Mouse (Mus musculus) adrenal gland, postnatal 14 days (tissue): ENCODE data around the gene Eif4g3. TPM values are rescaled to one million over a fixed set of nuclear protein-coding genes. Genes with fewer than 3 reads are reported as not detected.

Experiments
- DNase-seq: peaks from one replicate; pipeline ENCODE4 v3.0.0; 2021; ENCODE audit warnings: mixed read lengths
- total RNA-seq: library from RNA; stranded (reverse); gene quantifications from 2 replicates; pipeline ENCODE4 v1.2.3, GENCODE M21; 2021

Gene Eif4g3
- total RNA-seq, 1 experiment from 2014 or later: 104 TPM

DNA sequence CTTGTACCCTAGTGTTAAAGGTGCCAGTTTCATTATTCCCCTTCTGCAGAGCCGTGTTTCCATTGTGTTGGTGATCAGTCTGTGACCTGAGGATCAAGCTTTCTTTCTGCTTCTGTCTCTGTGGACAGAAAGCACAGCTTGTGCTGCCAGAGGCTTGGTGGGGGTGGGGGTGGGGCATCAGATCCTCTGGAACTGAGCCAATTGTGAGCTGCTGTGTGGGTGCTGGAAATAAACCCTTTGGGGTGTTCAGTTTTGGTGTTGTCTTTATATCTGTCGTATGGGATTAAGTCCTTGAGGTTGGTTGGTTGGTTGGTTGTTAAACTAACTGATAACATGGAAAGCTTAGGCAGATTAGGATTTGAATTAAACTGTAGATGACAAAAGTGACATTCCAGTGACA, 171.0 kb downstream of the Eif4g3 start:
- no peak for DNase-seq

DNA sequence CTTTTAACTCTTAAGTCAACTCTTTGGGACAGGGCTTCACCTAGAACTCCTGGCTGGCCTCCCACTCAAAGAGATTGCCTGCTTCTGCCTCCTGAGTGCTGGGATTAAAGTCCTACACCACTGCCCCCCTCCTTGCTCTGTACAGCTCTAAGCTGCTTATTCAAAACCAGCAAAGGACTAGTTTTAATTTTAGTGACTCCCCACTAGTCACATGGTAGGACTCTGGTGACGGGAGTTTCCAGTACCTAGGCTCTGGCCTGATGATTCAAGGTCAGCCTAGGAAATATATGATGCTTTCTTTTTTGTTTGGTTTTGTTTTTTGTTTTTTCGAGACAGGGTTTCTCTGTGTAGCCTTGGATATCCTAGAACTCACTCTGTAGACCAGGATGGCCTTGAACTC, 172.0 kb downstream of the Eif4g3 start:
- no peak for DNase-seq

DNA sequence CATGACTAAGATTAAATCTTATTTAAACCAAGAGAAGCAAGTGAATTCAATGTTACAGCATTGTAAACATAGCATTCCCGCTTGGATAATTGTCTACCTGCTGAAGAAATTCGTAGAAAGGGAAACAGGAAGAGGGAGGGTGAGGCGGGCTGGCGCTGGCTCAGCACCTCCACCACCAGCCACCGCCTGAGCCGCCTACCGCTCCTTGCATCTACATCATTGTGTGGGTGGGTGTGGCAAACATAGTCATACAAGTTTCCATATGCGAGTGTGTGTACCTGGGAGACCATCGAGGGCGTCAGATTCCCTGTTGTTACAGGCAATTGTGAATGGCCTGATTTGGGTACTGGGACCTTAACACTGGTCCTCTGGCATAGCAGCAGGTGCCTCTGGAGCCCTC, 173.7 kb downstream of the Eif4g3 start:
- no peak for DNase-seq

DNA sequence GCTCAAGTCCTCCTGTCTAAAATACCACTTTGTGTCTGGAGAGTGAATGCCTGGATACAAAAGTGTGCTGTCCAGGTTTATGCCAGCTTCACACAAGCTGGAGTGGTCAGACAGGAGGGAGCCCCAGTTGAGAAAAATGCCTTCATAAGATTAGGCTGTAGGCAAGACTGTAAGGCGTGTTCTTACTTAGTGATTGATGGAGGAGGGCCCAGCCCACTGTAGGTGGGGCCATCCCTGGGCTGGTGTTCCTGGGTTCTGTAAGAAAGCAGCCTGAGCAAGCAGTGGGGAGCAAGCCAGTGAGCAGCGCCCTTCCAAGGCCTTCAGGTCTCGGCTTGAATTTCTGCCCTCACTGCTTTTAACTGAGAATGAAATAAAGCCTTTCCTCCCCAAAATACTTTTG, 175.3 kb downstream of the Eif4g3 start:
- DNase-seq: peak; percentile 30

DNA sequence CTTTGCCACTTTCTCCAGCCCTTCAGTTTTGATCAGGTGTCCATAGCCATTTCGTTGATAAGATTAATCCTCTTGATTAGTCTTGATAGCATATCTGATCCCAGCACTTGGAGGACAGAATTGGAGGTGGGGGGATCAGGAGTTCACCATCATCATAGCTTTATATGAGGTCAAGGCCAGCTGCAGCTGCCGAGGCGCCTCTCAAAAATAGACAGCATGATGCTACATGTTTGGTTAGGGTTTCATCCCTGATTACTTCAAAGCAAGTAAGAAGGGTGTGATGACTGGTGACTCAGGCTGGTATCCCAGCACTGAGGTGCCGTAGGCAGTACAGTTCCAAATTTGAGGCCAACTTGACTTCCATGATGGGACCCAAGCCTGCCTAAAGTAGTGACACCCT, 176.6 kb downstream of the Eif4g3 start:
- no peak for DNase-seq

DNA sequence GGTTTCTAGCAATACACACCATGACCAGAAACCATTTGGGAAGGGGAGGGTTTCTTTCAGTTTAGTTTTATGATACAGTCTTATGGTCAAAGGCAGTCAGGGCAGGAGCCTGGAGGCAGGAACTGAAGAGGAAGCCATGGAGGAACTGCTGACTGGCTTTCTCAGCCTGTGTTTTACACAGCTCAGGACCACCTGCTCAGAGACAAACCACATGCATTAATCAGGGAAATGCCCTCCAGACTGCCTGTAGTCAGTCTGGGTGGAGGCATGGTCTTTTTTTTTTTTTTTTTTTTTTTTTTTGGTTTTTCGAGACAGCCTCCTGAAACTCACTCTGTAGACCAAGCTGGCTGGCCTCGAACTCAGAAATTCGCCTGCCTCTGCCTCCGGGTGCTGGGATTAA, 179.9 kb downstream of the Eif4g3 start:
- no peak for DNase-seq

DNA sequence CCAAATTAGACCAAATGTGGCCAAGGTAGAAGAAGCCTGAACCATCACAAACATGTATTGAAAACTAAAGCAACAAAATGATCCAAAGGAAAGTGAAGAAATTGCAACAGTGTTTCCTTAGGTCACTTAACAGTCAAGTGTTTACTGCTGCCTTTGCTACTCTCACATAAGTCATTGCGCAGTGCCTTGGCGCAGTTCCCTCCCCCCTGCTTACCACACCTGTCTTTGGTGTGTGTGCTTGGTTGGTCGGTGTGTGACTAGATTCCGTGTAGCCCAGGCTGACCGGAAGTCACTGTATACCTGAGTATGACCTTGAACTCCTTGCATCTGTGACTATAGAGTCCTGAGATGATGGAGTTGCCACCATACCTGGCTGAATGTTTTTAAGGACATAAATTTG, 186.6 kb downstream of the Eif4g3 start:
- DNase-seq: no peak

DNA sequence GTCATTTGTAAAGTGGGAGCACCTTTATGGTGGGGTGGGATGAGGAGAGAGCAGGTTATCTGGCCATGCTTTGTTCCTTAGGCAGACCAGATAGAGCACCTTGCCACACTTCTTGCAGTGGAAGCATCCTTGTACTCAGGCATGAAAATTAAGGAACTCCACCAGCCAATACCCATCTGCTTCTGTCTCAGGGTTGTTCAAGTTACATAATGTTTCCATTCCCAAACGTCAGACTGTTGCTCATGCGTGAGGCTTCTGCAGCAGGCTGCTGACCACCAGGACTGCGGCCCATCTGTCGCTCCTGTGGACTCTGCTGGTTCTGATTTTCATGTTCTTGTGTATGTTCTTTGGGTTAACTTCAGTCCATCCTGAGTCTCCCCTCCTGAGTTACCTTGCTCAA, 187.9 kb downstream of the Eif4g3 start:
- no peak for DNase-seq

DNA sequence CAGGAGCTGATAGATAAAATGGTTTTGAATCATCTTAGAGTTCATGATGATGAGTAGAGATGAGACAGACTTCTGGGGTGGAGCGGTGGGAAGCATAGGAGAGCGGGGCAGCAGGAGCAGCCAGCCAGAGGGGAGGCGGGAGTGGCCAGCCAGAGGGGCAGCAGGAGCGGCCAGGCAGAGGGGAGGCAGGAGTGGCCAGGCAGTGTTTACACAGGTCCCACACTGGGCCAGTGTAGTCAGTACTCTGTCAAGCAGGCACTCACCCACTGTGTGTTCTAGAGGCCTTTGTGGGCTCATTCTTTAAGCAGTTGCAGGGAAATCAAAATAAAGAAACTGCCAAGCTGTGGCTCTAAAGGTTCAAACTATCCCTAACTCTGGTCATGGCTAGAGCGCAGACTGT, 191.2 kb downstream of the Eif4g3 start:
- no peak for DNase-seq

DNA sequence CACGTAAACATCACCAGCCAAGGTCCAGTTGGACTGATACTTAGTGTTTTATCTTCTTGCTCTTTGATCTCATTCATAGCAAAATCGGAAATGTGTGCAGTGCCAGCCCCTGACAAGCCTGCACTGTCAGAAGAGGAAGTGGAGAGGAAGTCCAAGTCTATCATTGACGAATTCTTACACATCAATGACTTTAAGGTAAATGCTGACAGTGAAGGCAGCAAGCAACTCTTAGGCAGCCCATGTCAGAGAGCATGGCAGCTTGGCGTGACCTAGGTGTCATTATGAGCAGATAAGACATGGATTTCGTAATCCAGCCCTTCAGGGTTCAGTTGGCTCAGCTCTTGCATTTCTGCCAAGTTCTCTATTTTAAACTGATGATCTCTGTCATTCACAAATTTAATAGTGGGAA, 191.8 kb downstream of the Eif4g3 start:
- peak; percentile 35 for DNase-seq

DNA sequence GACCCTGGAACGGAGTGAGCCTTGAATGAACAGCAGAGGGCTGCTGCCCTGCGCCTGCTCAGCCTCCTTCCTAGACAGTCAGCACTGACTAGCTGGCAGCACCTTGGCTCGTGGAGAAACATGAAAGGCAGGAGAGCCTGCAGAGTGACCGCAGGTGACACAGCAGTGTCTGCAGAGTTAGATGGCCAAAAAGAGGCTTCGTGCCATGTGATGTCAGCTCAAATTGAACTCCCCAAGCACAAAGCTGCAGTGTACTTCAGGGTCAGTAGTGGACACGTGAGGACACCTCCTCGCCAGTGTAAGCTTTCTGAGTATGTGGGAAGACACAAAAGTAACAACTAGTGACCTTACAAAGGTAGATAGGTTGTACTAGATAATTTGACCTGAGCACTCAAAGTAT, 193.1 kb downstream of the Eif4g3 start:
- no peak for DNase-seq

DNA sequence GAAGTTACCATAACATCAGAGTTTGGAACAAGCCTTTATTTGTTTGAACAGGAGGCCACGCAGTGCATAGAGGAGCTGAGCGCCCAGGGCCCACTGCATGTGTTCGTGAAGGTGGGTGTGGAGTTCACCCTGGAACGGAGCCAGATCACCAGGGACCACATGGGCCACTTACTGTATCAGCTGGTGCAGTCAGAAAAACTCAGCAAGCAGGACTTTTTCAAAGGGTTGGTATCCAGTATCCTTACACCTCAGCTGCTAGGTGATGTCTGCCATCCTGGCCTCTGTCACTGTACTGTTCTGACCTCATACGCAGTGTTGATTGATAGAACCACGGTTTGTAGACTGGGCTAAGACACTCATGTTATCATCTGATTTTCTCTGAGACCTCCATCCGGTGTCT, 195.2 kb downstream of the Eif4g3 start:
- DNase-seq: no peak

DNA sequence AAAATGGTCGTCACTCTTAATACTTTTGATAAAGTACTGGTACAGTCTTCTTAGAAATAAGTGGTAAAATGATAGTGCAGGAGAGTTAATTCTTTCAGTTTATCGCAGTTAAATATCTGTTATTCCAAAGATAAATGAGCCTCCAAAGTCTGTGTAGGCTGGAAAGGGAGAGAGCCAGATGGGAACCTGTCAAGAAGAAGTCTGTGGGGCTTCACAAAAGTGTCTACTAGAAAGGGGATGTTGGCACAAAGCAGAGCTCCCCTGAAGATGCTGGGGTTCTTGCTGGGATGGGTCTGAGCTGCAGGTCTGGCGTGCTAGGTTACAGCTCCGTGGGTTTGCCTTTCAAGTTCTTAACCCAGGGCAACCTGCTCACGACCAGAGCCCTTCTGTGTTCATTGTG, 199.7 kb downstream of the Eif4g3 start:
- no peak for DNase-seq

DNA sequence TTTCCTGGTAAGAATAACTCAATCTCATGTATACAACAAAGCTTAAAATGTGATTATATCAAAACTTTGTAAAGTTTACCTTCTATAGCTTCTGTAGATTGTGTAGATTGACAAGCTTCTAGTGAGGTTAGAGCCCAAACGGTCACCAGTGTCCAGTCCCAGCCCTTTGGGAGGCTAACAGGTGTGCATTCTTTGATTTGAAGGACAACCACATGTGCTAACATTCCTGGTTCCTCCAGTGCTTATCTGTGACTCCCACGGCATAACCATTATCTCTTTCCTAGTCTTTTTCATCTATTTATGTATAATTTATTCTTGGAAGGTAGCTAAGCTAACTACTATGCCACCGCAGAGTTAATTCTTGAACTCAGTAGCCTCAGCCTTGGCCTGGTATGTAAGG, 207.9 kb downstream of the Eif4g3 start:
- no peak for DNase-seq

DNA sequence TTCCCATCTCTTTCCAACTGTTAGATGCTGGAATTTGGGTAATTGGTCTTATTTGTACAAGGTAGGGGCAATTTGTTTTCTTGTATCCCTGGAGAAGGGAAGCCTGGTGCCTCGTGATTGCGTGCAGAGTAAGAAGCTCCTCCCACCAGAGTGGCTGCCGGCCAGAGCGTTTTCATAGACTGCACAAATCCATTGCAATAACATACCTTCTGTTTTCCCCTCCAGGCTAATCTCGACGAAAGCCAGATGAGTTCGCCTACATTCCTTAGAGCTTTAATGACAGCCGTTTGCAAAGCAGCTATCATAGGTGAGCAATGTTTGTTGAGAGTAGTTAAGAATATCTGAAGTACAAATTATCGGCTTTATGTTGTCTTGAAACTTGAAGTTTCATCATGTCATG, 208.9 kb downstream of the Eif4g3 start:
- no peak for DNase-seq

DNA sequence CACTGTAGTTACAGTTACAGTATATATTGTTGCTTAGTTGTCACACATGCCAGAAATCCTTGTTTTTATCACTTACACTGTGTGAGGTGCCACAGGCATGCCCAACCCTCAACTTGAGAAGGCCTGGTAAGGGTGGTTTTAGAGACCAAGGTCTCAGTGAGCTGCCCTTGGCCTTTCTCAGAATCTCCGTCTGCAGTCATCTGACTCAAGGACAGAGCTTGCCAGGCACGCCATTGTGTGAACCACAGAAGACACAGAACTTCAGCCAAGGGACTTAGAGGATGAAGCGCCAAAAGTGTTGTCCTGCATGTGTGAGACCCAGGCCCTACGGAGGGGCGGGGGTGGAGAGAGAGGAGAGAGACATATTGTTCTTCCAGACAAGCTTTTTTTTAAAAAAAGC, 217.3 kb downstream of the Eif4g3 start:
- peak; percentile 68 for DNase-seq

DNA sequence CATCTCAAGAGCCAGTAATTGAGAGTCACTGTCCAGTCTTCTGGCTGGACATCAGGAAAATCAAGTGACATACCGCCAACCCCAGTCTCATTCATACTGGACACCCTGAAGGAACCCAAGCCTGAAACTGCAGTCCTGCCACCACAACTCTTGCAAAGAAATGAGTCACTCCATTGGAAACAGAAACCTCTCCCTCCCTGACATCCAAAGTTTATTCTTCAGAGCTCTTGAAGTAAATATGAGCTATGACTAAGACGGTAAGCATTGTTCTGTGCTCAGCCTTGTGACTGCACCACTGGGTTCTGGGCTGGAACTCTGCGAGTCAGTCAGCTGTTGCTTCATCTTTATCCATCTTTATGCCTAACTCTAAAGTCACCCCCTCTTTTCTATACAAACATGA, 221.0 kb downstream of the Eif4g3 start:
- DNase-seq: no peak

DNA sequence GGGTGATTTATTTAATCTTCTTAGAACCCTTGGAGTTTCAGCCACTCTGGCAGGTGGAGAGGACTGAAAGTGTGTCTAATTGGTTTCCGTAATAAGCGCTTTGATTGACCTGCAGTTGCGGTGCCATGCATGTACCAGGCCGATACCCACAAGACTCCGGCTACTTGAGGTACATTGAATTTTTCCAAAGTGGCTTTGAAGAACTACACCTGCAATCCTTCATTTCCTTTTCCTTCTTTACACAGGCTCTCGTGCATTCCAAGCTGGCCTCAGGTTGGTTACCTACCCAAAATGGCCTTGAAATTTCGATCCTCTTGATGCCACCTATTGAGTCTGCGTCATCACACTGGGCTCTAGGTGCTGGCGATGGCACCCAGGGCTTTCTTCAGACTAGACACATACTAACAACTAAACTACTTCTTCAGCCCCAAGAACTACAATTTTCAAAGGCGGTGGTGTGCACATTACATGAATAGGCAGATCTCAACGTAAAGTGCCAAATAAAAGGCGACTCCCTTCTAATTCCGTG, 222.9 kb downstream of the Eif4g3 start:
- DNase-seq: no peak

DNA sequence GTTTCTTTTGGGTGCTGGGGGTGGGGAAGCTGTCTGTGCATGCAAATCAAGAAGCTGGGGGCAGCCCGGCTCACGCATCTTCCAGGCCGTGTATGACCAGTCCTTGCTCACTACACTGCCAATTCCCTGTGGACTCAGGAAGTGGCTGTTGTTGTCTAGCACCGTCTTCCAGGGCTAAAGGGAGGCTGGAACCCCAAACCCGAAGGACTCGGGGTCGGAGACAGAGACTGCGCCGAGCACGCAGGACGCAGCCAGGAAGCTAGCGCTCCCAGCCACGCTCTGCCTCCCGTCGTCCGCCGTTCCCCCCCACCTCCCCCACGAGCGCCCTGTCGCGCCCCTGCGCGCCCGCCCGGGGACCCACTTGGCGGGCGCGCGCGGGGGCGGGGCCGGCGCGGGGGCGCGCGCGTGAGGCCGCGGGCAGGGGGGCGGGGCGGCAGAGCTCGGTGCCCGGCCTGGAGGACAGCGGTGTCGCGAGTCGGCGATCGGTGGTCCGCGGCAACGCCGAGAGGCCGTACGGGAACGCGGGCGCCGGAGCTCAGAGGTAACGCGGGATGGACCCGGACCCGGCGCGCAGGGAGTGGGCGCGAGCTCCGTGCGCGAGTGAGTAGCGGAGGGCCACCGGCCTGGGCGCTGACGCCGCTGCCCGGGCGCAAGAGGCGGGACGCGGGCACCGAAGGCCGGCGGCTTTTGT, 223.5 kb downstream of the Eif4g3 start, which contains the start of gene Hp1bp3:
TSS of gene Hp1bp3 (plus strand) at position 97 of the 691 bp plus-strand sequence.
- peak; percentile 91 for DNase-seq

DNA sequence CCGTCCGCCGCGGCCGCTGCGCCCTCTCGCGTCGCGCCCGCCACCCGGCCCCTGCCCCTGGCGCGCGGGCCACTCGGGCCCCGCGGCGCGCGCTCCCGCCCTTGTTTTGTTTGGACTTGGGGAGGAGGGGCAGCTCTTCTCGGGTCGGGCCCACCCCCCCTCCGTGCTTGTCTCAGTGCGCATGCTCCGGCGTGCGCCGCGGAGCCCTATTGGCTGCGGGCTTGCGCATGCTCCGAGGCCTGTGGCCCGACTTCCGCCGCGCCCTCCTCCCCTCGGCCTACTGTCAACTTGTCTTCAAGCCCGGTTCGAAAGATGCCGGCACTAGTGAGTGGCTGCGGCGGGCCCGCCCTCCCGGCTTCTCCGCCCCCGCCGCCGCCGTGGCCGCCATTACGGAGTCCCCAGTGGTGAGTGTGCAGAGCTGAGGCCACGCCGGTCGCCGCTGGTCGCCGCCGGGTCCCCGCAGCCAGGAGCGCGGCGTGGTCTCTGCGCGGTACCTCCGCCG, 224.1 kb downstream of the Eif4g3 start:
- DNase-seq: peak; percentile 99

DNA sequence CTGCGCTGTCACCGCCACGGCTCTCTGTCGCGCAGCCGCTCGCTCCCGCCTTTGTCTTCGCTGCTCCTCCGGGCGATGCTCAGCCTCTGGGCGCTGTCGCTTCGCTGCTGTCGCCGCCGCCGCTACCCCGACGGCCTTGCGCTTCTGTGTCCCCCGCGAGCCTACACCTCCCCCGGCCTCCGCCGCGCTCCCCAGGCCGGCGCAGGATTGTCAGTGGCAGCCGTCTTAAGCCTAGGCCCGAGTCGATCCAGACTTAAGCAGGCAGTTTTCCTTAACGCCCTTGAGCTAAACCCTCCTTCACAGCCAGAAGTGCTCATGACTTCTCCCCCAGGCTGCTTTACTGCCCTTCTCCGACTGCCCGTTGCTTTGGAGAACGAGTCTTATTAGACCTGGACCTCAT, 224.6 kb downstream of the Eif4g3 start:
- peak; percentile 60 for DNase-seq

DNA sequence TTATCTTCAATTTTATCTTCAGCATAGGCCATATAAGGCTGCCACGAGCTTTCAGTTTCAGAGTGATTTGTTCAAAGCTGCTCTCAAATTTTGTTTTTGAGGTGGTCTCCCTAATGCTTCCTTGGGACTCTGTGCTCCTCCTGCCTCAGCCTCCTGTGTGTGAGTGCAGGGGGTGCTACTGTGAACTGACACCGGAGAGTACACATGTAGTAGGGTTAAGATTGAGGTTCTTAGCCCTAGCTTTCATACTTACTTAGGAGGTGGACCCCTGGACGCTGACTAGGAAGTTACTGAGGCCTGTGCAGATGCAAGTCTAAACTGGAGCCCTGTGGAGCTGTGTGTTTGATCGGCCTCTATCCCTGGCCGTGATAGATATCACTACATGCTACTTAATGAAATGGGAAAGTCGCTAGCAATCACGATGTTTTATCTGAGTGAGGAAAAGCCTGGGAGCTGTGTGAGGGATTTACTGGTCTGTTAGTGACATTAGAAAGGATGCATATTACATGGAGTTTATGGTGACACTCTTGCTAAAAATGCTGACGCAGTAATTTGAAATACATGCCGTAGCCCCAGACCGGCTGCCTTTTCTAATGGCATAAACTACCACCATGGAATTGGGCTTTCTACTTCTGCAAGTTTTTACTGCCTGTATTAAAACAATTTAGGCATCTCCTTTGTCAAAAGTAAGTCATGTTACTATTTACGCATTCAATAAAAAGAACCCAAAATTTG, 225.3 kb downstream of the Eif4g3 start:
- DNase-seq: no peak

DNA sequence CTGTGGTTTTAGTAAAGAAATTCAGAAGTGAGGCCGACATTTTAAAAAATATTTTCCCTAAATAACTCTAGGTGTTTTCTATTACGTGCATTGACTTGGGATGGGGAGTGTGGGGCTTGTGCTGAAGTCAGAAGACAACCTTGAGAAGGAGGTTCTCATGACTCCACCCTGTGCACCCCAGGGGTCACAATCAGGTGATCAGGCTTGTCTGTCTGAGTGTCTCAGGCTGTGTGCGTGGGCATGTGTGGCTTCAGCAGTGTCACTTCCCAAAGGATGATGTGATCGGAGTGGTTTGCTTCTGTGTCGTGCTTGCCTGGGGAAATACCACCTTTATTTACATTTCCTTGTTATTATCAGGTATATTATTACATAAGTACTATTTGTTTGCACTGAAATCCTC, 226.5 kb downstream of the Eif4g3 start:
- no peak for DNase-seq

DNA sequence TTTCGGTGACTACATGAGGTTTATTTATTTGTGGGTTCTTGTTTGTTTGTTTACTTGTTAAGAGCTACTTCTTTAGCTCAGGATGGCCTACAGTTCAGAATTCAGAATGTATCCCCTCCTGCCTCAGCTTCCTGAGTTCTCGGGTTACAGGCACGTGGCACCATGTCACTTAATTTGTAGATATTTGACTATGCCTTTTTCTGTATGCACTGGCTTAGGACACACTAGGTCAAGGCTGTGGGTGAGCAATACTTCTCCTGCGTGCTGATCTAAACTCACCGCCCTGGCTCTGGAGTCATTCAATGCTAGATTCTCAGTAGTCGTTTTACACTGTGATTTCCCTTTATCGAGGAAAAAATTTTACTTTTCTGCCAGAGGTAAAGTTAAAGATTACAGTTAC, 227.9 kb downstream of the Eif4g3 start:
- peak; percentile 51 for DNase-seq
